Mouse (Mus musculus): Measurements from ENCODE around the gene Tnrc6b. TPM values are rescaled to one million over a fixed set of nuclear protein-coding genes. Genes with fewer than 3 reads are reported as not detected.

Tnrc6b gene
- 30.4 and 35.6 TPM in 2 replicates for polyA plus RNA-seq (2015; fragmentation: Nextera tagmentation; extraction: Ambion mirVana)

DNA sequence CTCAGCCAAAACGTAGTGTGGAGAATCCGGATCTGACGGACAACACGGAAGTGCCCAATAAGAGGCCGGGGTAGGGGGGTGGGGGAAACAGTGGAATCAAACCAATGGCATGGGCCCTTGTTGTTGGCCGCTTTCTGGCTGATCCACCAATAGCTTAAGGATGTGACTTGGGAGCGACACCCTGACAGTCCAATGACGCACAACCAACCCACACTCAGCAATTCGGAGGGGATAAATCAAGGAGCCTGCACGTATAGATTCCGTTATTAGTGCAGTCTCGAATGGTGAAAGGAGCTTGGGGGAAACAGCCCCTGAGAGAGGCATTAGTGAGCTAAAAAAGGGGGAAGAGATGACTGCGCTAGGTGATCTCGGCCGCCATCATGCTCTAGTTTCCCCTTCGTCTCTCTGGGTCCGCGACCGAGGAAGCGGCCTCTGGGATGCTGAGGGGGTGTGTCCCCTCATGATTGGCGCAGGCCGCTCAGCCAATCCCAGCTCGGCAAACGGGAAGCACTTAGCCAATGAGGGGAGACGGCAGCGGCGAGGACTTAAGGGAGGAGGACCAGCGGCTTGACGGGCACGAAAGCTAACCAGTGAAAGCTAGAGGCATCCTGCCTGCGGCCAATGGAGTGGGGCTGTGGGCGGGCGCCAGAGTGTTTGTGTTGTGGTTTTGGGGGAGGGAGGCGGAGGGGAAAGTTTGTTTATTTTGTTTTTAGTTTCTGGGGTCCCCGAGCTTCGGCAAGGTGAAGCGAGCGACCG is at the start of gene Tnrc6b:
TSS of gene Tnrc6b (plus strand) at position 706 of the 756 bp plus-strand sequence.
- H3K4me1 ChIP-seq: peaks cover 25% of the 10 kb centered on the region
- no peaks in the 10 kb centered on the region for H3K27me3 ChIP-seq
- peak within 1 kb of the TSS; percentile 93 for H3K4me3 ChIP-seq
- H3K27ac ChIP-seq: peak within 1 kb of the TSS; percentile 94
- no peaks in the 10 kb centered on the region for H3K36me3 ChIP-seq
- WGBS: under 1% methylated on average over 39 of the region's 39 CpGs
- no peaks in the 10 kb centered on the region for H3K9me3 ChIP-seq
- H3K4me2 ChIP-seq: peak within 1 kb of the TSS; percentile 89
- ATAC-seq (ENCODE audit: insufficient number of reproducible peaks, insufficient read depth, low FRiP score, low TSS enrichment, low read depth): peak; percentile 95
- peak within 1 kb of the TSS; percentile 92 for H3K9ac ChIP-seq

DNA sequence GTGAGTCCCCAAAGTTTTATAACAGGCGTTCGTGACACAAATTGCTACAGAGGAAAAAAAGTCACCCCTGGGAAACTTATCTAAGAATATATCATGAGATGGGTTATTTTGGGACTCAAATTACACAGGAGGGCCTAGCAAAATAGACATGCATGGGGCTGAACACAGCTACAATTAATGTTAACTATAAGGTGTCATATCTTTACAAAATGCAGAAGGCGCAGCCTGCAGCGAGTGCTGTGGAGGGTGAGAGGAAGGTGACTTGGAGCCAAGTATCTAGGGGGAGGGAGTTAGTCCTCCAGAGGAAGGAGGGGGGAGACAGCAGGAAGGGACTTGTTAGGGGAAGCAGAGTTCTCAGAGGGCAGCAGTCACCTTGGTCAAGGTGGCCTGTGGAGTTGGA is 46.7 kb upstream of the Tnrc6b start:
- WGBS: 79% methylated on average over 4 of the region's 4 CpGs
- H3K27me3 ChIP-seq: peaks cover 4% of the 10 kb centered on the region
- H3K9ac ChIP-seq: no peak overlapping the region
- no peak for ATAC-seq (ENCODE audit: insufficient number of reproducible peaks, insufficient read depth, low FRiP score, low TSS enrichment, low read depth)
- H3K9me3 ChIP-seq: no peaks in the 10 kb centered on the region
- H3K36me3 ChIP-seq: no peaks in the 10 kb centered on the region
- no peak overlapping the region for H3K27ac ChIP-seq
- no peak overlapping the region for H3K4me2 ChIP-seq
- H3K4me1 ChIP-seq: no peaks in the 10 kb centered on the region
- H3K4me3 ChIP-seq: no peak overlapping the region

- no peak within 1 kb of the TSS for H3K27ac ChIP-seq
- H3K9ac ChIP-seq: peak within 1 kb of the TSS; percentile 68
- no peaks in the 10 kb centered on the region for H3K9me3 ChIP-seq
- H3K4me1 ChIP-seq: peaks cover 10% of the 10 kb centered on the region
- H3K36me3 ChIP-seq: no peaks in the 10 kb centered on the region
- ATAC-seq (ENCODE audit: insufficient number of reproducible peaks, insufficient read depth, low FRiP score, low TSS enrichment, low read depth): peak; percentile 32; the same call in 1 of the 2 replicates
- 5% methylated on average over 82 of the region's 85 CpGs for WGBS
- H3K4me2 ChIP-seq: peak within 1 kb of the TSS; percentile 79
- H3K27me3 ChIP-seq: peaks cover 56% of the 10 kb centered on the region
- peak within 1 kb of the TSS; percentile 47 for H3K4me3 ChIP-seq
Observed at GRCm38 (mm10) chr15:80671295-80672252, 39.5 kb upstream of the Tnrc6b start, which contains the start of gene Fam83f. Gene Fam83f (plus strand): TSS chr15:80671847.

DNA sequence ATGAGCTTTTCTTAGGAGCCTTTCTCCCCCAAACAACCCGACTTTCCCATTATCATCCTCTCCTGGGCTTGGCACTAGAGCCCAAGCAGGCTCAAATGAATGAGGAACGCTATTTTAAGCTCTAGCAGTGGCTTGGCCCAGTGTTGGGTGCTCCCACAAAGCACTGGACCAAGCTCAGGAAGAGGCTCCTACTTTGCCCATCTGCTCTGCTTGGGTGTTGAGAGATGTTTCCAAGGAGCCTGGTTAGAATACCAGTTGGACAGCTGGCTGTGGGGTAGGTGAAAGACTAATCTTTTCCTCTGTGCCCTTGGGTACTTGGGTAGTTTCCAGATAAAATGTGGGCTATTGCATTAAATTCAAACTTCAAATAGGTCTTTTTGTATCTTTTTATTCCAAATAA is 38.3 kb upstream of the Tnrc6b start:
- Histone ChIP-seq H3K9me3 (no peaks in the 10 kb centered on the region), H3K36me3 (no peaks in the 10 kb centered on the region), H3K27me3 (peaks cover 56% of the 10 kb centered on the region), H3K9ac (no peak overlapping the region), H3K4me2 (peak overlapping the region; percentile 79), H3K27ac (no peak overlapping the region), H3K4me3 (no peak overlapping the region), H3K4me1 (peaks cover 10% of the 10 kb centered on the region)
- WGBS: 67% methylated on average over 2 of the region's 2 CpGs
- ATAC-seq (ENCODE audit: insufficient number of reproducible peaks, insufficient read depth, low FRiP score, low TSS enrichment, low read depth): no peak

GRCm38 (mm10) chr15:80673337-80674095 is 37.6 kb upstream of the Tnrc6b start:
- Histone ChIP-seq H3K9ac (no peak overlapping the region), H3K27ac (no peak overlapping the region), H3K4me3 (no peak overlapping the region), H3K4me1 (peaks cover 14% of the 10 kb centered on the region), H3K27me3 (peaks cover 56% of the 10 kb centered on the region), H3K4me2 (no peak overlapping the region), H3K36me3 (no peaks in the 10 kb centered on the region), H3K9me3 (no peaks in the 10 kb centered on the region)
- no peak for ATAC-seq (ENCODE audit: insufficient number of reproducible peaks, insufficient read depth, low FRiP score, low TSS enrichment, low read depth)
- 54% methylated on average over 4 of the region's 4 CpGs for WGBS

- Histone ChIP-seq H3K4me3 (no peak overlapping the region), H3K27me3 (peaks cover 50% of the 10 kb centered on the region), H3K4me2 (no peak overlapping the region), H3K36me3 (no peaks in the 10 kb centered on the region), H3K9me3 (no peaks in the 10 kb centered on the region), H3K27ac (no peak overlapping the region), H3K9ac (no peak overlapping the region), H3K4me1 (peaks cover 21% of the 10 kb centered on the region)
- WGBS: 78% methylated on average over 6 of the region's 6 CpGs
- ATAC-seq (ENCODE audit: insufficient number of reproducible peaks, insufficient read depth, low FRiP score, low TSS enrichment, low read depth): no peak
Observed at GRCm38 (mm10) chr15:80674700-80675099, 36.4 kb upstream of the Tnrc6b start.

DNA sequence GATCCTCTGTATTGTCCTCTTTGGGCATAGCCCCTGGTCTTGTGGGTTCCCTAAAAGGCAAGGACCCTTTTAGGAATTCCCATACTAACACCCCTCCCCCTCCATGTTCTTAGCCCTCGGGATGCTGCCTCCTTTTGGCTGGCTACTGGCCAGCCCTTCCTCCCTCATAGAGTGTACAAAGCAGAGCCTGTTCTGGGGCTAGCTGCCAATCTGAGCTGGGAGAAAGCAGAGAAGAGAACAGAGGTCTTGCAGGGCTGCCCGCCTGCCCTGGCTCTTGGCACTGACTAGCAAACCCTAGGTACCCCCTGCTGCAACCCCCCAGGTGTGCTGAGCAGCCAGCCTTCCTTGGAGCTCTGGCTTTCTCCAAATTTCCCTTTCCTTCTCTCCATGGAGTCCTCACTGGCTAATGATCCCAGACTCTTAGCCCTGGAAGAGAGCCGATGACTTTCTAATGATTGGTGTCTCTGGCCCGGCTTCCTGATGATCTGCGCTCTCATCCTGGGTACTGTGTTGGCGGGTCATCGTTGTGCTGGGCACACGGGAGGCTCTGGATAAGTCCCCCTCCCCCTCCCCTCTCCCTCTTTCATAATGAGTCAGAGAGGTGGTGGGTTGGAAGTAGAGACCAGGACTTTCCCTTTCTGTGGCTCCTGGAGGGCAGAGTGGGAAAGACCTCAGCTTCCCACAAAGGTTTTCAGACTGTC is 31.4 kb upstream of the Tnrc6b start:
- H3K36me3 ChIP-seq: no peaks in the 10 kb centered on the region
- no peak overlapping the region for H3K4me2 ChIP-seq
- no peak for ATAC-seq (ENCODE audit: insufficient number of reproducible peaks, insufficient read depth, low FRiP score, low TSS enrichment, low read depth)
- no peak overlapping the region for H3K9ac ChIP-seq
- WGBS: 38% methylated on average over 8 of the region's 8 CpGs
- H3K9me3 ChIP-seq: no peaks in the 10 kb centered on the region
- peaks cover 34% of the 10 kb centered on the region for H3K4me1 ChIP-seq
- H3K27ac ChIP-seq: peak overlapping the region; percentile 57
- no peak overlapping the region for H3K4me3 ChIP-seq
- peaks cover 9% of the 10 kb centered on the region for H3K27me3 ChIP-seq

DNA sequence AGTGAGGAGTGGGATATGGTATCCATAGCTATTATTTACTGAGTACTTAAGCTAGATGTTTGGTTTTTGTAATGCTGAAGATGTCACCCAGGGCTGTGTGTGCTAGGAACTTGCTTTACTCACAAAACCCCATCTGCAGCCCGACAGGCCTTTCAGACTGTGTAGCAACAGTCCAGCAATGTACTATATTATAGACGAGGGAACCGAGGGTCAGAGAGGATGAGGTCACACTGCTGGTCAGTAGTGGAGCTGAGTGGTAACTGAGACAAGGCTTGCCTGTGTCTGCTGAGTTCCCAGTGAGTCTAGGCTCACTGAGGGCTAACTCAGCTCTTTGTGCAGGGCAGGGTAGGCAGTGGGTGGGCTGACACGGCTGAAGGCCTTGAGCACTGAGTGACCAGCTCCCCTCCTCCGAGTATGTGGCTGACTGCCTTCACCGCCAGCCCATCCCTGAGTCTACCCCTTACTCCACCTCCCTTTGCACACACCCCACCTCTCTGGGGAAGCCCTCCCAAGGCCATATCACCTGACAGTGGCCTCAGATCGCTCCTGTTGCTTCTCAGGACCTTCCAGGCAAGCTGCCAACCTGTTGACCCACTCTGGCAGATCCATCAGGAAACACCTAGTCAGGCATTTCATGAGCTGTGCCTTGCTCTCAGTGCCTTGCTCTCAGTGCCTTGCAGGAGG is 30.6 kb upstream of the Tnrc6b start:
- WGBS: 46% methylated on average over 7 of the region's 7 CpGs
- no peaks in the 10 kb centered on the region for H3K9me3 ChIP-seq
- H3K4me1 ChIP-seq: peaks cover 38% of the 10 kb centered on the region
- 0 out of 2 replicates have a peak overlapping the region, but pooled peaks have one; percentile 57 for H3K27ac ChIP-seq
- H3K4me2 ChIP-seq: no peak overlapping the region
- no peak overlapping the region for H3K9ac ChIP-seq
- ATAC-seq (ENCODE audit: insufficient number of reproducible peaks, insufficient read depth, low FRiP score, low TSS enrichment, low read depth): no peak
- H3K27me3 ChIP-seq: peaks cover 7% of the 10 kb centered on the region; the same call in 1 of the 2 replicates
- no peak overlapping the region for H3K4me3 ChIP-seq
- no peaks in the 10 kb centered on the region for H3K36me3 ChIP-seq

DNA sequence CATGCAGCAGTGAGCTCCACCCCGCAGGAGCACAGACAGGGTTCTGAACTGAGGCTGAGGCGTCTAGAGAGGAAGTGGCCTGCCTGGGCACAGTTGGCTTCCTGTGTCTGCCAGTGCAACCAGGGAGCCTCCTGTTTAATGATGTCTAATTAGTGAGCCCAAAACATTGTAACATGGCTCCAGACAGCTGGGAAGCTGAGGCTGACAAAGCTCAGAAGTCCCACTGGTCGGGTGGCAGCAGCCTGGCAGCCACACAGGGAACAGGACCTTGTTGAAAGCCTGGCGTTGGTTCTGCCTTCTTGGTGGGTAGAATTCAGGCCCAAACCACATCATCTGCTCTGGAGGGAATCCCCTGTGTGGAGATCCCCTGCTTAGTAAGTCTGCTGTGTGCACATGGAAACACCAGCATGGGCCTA is 29.6 kb upstream of the Tnrc6b start:
- no peak overlapping the region for H3K4me2 ChIP-seq
- WGBS: 66% methylated on average over 4 of the region's 4 CpGs
- no peak for ATAC-seq (ENCODE audit: insufficient number of reproducible peaks, insufficient read depth, low FRiP score, low TSS enrichment, low read depth)
- no peak overlapping the region for H3K4me3 ChIP-seq
- no peak overlapping the region for H3K27ac ChIP-seq
- peaks cover 38% of the 10 kb centered on the region for H3K4me1 ChIP-seq
- H3K27me3 ChIP-seq: 0 out of 2 replicates have a peak, but pooled peaks cover 4% of the 10 kb centered on the region
- H3K9me3 ChIP-seq: no peaks in the 10 kb centered on the region
- no peak overlapping the region for H3K9ac ChIP-seq
- H3K36me3 ChIP-seq: no peaks in the 10 kb centered on the region

DNA sequence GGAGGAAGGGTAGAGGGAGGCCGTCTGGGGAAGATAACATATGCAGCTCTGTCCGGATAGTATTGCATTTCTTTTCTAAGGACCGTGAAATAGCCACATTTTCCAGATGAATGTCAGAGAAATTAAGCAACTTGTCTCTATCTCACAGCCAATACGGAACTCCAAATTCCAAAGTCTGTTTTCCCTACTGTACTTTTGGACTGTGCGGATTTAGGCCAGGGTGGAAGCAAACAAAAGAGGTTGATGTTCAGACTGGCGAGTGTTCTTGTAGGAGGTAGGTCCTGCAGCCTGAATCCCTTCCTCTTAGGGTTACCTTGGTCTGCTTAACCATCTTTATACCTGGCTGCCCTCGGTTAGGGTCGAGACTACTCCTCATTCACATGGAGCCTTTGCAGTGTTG is 28.8 kb upstream of the Tnrc6b start:
- H3K27ac ChIP-seq: no peak overlapping the region
- H3K4me1 ChIP-seq: peaks cover 38% of the 10 kb centered on the region
- no peak overlapping the region for H3K9ac ChIP-seq
- no peak overlapping the region for H3K4me3 ChIP-seq
- H3K9me3 ChIP-seq: no peaks in the 10 kb centered on the region
- no peak overlapping the region for H3K4me2 ChIP-seq
- H3K36me3 ChIP-seq: no peaks in the 10 kb centered on the region
- WGBS: 66% methylated on average over 8 of the region's 8 CpGs
- ATAC-seq (ENCODE audit: insufficient number of reproducible peaks, insufficient read depth, low FRiP score, low TSS enrichment, low read depth): no peak
- H3K27me3 ChIP-seq: 0 out of 2 replicates have a peak, but pooled peaks cover 4% of the 10 kb centered on the region
